Mouse (Mus musculus) CD8-positive naive resting alpha-beta T cell, adult 2 months (primary cell): ENCODE data around the gene Ilf3.
A peak's percentile ranks its signal among the peaks of the same experiment; 100 is the strongest.

Experiments used
- DNase-seq, 2 experiments: peaks; one replicate each; pipeline ENCODE4 v3.0.0; 2022; ENCODE audit warnings: low read depth in 2 of 2, low spot score in 2 of 2

Gene Ilf3

DNA sequence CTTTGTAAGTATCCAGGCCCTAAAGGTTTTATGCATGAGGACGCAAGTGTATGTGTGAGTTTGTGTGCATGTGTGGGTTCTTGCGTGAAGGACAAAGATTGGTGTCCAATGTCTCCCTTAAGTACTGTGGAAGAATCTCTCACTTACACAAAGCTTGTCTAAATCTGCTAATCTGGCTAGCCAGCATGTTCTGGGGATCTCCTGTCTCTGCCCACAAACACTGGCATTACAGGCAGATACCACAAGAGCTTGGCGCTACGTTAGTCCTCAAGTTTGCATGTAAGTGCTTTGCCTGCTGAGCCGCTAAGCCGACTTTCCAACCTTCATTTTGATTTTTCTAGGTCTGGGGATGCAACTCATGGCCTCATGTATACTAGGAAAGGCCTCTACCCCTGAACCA is 69.9 kb downstream of the Ilf3 start:
- DNase-seq: no peak

DNA sequence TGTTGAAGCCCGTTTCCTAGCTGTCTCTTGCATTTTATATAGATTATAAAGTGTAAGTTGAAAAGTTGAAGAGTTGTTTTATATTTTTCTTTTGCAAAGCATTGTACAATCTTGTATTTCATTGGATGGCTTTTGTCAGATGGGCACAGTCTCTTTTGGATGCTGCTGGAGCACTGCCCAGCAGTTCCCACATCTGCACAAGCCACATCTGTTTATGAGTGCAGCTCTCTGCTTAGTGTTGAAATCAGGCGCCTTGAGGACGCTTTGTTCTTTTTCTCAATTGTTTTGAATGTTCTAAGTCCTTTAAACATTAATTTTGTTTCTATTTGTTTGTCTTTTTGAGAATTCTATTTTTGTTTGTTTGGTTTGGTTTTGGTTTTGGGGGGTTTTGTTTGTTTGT is 70.5 kb downstream of the Ilf3 start:
- no peak for DNase-seq

DNA sequence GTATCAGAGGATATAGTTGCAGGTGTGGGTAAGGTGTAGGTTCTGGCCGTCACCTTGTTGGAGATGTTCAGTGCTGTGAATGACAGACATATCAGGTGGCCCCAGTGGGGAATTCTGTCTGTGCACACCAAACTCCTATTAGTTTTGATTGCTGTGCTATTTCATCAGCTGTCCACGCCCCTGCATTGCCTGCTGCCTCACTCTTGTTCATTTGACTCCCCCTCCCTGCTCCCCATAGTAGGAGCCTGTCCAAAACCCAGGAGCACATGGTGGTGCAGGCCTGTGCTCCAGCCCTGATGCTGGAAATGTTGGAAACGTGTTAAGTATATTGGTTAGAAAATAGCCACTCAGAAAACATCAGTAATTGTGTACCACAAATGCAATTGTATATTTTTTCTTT is 71.8 kb downstream of the Ilf3 start:
- no peak for DNase-seq

GRCm38 (mm10) chr9:21439914-21440313 is 72.2 kb downstream of the Ilf3 start:
- DNase-seq: no peak

DNA sequence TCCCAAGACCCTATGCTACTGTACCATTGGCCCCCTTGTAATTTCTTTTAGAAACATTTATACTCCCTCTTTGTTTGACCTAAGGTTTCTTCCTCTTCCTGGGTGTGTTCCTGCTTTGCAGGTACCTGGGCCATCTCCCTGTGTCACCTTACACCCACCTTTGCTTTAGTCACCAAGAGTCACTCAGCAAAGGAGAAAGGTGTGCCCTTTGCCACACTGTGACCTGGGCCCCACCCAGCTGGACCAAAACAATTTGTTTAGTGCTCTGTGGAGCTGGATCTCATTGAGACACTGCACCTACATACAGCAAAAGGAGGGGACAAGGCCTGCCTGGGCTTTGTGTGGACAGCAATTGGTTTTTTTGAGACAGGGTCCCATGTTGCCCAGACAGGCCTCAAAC is 72.7 kb downstream of the Ilf3 start:
- DNase-seq: no peak

DNA sequence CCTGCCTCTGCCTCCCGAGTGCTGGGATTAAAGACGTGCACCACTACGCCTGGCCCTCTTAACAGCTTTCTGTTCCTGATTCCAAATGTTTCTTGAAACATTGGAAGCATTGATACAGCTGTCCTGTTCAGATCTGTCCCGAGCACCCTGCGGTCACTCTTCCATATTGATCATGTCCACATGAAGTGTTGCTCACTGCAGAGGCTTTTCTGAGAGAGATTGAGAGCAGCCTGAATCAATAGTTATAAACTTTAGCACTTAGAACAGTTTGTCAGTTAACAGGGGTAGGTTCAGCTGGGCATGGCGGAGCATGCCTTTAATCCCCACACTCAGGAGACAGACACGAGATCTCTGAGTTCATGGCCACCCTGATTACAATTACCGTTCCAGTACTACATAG is 76.2 kb downstream of the Ilf3 start:
- DNase-seq: no peak

- DNase-seq: no peak
These were observed 76.9 kb downstream of the Ilf3 start for GRCm38 (mm10) chr9:21444574-21444973.

DNA sequence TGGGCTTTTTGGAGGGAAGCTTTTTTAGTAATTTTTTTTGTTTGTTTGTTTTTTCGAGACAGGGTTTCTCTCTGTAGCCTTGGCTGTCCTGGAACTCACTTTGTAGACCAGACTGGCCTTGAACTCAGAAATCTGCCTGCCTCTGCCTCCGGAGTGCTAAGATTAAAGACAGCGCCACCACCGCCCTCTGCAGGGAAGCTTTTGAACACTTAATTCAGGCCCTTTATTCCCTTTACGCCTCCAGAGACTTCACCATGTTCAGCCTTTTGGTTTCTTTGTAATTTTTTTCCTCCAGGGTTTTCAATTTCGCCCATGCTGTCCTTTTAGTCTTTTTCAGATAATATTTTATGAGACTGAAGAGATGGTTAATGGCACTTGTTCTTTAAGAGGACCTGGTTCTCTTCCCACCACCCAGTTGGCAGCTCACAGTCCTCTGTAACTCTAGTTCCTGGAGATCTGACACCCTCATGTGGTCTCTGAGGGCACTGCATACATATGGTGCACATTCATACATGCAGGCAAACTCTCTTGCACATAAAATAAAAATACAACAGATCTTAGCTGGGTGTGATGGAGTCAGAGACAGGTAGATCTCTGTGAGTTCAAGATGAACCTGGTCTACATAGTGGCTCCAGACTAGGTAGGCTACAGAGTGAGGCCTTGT is 77.5 kb downstream of the Ilf3 start:
- no peak for DNase-seq

DNA sequence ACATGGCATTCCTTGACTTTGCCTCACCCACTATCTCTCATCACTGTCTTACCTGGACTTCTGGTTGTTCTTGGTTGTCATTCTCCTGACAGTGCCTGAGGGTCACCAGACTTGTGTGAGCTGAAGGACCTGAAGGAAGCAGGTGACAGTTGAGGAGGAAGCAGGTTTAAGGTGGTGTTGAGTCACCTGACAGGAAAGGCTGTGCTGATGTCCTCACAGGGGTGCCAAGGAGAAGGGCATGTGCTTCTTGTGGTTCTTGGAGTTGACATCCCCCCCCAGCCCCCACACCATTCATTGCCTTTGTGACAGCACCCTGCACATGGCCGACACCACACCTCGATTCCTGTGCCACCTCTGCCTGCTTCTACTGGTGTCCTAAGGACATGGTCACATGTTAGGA is 80.1 kb downstream of the Ilf3 start:
- no peak for DNase-seq

DNA sequence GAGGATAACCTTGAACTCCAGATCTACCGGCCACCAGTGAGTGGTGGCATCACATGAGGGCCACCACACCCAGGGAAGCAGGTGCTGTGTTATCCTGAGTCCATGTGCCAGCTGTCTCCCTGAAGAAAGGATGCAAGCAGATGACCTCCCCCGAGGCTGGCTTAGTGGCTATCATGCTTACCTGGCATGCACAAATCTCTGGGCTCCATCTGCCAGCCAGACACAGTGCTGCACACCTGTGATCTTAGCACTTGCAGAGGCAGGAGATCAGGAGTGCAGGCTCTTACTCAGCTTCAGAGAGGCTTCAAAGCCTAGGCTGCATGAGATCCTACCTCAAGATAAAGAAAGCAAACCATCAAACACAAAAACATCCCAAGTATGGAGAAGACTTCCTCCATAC is 82.0 kb downstream of the Ilf3 start:
- DNase-seq: peak; percentile 25 to 37

DNA sequence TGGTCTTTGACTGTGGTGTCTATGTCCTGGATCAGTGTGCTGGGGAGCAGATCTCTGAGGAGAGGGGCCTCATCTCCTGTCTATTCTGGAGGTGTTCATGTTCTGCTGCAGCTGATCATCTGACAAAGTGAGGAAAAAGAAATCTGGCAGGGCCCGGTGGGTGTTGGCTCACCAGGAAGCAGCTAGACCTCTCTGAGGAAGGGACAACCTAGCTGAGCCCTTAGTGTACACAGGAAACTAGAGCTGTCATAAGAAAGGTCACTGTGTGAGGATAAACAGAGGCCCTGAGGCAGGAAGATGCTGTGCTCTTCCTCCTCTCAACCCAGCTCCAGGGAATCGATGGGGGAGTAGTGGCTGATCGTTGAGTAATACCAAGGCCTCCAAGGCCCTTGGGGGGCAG is 82.6 kb downstream of the Ilf3 start:
- DNase-seq: no peak

DNA sequence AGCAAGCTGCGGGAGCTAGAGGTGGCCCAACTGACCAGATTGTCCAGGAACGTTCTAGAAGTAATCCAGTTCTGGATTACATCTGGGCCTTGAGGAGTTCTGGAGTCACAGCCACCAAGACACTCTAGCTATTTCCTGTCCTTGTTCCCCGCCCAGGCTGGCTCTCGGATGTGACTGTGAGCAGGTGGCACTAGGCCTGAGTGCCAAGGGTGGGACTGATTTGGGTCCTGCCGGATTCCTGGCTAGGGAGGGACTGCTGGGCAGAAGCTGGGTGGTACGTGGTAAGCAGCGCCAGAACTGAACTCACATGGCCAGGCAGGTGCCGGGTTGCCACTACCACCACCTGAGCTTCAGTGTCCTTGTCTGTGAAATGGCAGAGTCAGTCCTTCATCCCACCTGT is 83.7 kb downstream of the Ilf3 start:
- no peak for DNase-seq

DNA sequence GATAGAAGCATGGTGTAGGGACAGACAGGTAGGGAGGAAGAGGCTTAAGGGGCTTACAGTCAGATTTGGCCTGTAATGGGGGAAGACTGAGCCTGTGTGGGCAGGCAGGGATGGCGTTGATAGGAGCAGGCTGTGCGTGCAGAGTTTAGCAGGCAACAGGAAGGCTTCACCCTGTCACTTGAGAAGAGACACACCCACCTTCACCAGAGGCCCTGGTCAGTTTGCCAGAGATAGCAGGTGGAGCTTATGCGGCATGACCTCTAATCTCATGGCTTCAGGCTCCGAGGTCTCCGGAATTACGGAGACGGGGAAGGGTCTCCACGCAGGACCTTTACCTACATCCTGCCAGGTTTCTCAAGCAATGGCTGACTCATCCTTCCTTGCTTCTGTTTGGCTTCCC is 84.2 kb downstream of the Ilf3 start:
- DNase-seq: no peak

GRCm38 (mm10) chr9:21453003-21453402 is 85.3 kb downstream of the Ilf3 start:
- DNase-seq: no peak

- no peak for DNase-seq
These were observed 85.8 kb downstream of the Ilf3 start for GRCm38 (mm10) chr9:21453459-21453858.

GRCm38 (mm10) chr9:21454556-21454955 is 86.9 kb downstream of the Ilf3 start:
- no peak for DNase-seq
